Mouse (Mus musculus) kidney, adult 2 months (tissue): ENCODE data around the gene Nkain2.

ENCODE experiments used
- CTCF ChIP-seq: fragments of 200-500 bp; conservative IDR thresholded peaks from 2 replicates; pipeline ENCODE4 v1.5.1; 2011; ENCODE audit warnings: low read depth, mild to moderate bottlenecking, control low read depth, low read length, moderate library complexity, mixed read lengths; ENCODE audit not compliant: insufficient read depth, insufficient read length
- POLR2A ChIP-seq: fragments of 200-500 bp; IDR thresholded peaks from one replicate; pipeline ENCODE4 v1.6.1; 2011; ENCODE audit warnings: low read depth, low read length, control low read depth

DNA sequence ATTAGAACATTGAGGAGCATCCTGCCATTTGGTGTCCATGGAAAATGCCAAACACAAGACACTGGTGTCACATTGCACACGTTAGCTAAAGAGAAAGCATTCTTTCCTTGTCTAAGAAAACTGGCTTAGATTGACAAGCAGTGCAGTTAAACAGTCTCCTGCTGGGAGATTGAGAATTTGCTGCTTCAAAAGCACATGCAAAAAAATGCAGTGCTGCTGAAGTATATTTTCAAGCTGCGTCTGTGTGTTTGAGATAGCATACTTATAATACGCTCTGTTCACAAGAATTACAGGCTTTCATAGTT, 313.0 kb downstream of the Nkain2 start:
- no peak for TF ChIP-seq CTCF
- TF ChIP-seq POLR2A: no peak
